Mouse (Mus musculus) kidney, adult 2 months (tissue): Measurements from ENCODE around the gene Gpr107.

Source experiments
- CTCF ChIP-seq: fragments of 200-500 bp; conservative IDR thresholded peaks from 2 replicates; pipeline ENCODE4 v1.5.1; 2011; ENCODE audit warnings: low read depth, mild to moderate bottlenecking, control low read depth, low read length, moderate library complexity, mixed read lengths; ENCODE audit not compliant: insufficient read depth, insufficient read length
- POLR2A ChIP-seq: fragments of 200-500 bp; IDR thresholded peaks from one replicate; pipeline ENCODE4 v1.6.1; 2011; ENCODE audit warnings: low read depth, low read length, control low read depth

DNA sequence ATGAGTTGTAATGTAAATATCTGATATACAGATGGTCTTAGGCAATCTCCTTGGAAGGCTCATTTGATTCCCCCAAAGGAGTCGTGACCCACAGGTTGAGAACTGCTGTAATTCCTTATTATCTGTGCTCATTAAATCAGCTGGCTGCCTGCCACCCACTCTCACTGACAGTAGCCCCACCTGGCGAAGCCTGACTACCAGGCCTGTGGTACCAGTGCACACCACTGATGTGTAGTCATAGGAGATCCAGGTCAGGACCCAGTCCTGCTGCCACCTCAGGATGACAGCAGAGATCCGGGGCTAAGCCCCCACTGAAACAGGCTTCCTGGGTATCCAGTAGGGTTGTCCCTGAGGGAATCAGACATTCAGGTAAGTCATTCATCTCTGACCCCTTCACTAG, 66.5 kb downstream of the Gpr107 start:
- TF ChIP-seq POLR2A (no peak), CTCF (no peak)
